Mouse (Mus musculus) gastrocnemius, adult 2 months (tissue): Measurements from ENCODE around the gene Dock10. TPM values are rescaled to one million over a fixed set of nuclear protein-coding genes. Genes with fewer than 3 reads are reported as not detected.
"Not testable (repeated sequence)": the region's sequence is repeated elsewhere in the genome, so short reads cannot be mapped to it uniquely, and the experiment has no call there.

Experiments used
- DNase-seq: peaks from one replicate; pipeline ENCODE4 v3.0.0; 2022
- H3K27ac ChIP-seq: fragments of 200-600 bp; 2 replicates; pipeline ENCODE4 v1.8.1; 2022; ENCODE audit warnings: mild to moderate bottlenecking
- H3K4me3 ChIP-seq: fragments of 200-600 bp; 2 replicates; pipeline ENCODE4 v1.8.1; 2022; ENCODE audit warnings: mild to moderate bottlenecking, moderate library complexity
- CTCF ChIP-seq: fragments of 200-600 bp; IDR thresholded peaks from 2 replicates; pipeline ENCODE4 v1.8.1; 2022; ENCODE audit warnings: antibody characterized with exemption, mild to moderate bottlenecking, moderate library complexity
- intact Hi-C: fragments of 180-260 bp; cut with DNase I; formaldehyde crosslinking; loops from one replicate; pipeline ENCODE4 v1.15.1; 2025
- total RNA-seq, 2 experiments: library from RNA; stranded (reverse); gene quantifications; 2 replicates each; pipeline ENCODE4 v1.2.3; 2021

Gene Dock10
- total RNA-seq, 2 experiments from 2014 or later = 2.6 to 3.0 TPM

DNA sequence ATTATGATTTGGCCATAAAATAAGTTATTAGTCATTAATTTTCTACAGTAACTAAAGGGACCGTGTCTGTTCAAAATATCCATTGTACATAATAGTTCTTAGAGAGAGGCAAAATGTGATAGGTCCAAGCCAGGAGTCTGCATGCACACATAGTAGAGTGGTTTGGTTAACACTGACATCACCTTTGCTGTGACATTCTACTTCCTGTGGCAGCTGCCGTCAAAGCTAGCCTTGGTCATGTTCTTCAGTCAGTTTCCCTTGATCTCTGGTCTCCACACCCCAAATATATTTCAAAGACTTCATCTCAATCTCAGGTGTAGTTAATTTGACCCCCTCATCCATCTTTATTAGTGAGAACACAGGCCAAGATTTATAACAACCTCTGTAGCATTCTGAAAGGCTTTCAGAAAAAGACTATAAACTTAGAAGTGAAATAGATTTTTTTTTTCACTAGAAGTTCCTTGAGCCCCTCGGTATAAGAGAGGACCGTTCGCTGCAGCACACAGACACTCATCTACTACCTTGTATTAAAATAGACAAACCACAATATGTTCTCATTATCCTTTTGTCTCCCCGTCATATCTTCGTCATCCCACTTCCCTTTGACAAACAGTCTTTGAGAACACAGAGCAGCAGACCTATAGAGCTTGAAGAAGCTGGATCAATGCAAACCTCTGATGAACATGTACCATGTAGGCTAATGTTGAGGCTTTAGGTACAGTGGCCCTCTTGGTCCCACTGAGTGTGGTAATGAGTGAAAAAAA is 2.8 kb downstream of the Dock10 start:
- Histone ChIP-seq H3K27ac (no peak overlapping the region), H3K4me3 (no peak overlapping the region)
- TF ChIP-seq CTCF = no peak
- no peak for DNase-seq
- intact Hi-C loops = no loop called here

DNA sequence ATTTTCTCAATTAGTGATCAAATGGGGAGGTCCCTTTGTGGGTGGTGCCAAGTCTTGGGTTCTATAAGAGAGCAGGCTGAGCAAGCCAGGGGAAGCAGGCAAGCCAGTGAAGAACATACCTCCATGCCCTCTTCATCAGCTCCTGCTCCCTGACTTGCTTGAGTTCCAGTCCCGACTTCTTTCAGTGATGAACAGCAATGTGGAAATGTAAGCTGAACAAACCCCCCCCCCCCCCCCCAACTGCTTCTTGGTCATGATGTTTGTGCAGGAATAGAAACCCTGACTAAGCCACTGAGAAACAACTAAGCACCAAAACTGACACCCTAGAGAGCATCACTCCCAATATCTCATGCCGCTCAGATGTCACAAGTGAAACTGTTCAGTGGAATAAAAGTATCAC is 9.2 kb downstream of the Dock10 start:
- intact Hi-C loops, H3K27ac ChIP-seq, H3K4me3 ChIP-seq: not testable (repeated sequence)

DNA sequence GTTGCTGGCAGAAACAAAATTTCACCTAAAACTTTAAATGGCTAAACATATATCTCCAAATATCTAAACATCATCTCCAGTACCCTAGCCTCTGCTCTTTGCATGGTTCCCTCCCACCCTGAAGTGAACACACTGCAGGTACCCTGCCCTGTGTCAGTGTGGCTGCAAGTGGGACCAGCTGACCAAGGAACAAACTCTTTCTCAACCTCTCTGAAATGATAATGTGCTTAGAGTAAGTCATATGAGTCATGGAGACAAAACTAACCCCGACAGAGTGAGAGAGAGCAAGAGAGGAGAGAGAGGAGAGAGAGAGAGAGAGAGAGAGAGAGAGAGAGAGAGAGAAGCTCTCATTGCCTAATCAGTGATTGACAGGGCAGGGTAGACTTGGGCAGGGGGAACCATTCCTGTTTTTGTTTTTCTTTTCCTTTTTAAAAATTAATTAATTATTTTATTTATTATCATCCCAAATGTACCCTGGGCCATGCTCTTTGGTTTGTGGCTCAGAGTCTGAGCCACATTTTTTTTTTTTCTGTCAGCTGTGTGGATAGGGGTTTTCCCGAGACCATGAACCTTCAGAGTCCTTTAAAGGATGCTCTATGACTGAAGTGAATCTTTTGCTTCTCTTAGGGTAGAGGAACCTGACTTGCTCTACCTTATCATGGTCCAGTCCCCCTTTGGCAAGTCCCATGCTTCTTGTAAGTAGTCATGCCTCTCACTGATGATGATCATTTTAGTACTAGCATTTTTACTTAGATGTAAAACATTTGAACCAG is 11.4 kb downstream of the Dock10 start:
- TF ChIP-seq CTCF = no peak
- intact Hi-C loops = no loop called here
- Histone ChIP-seq H3K4me3 (no peak overlapping the region), H3K27ac (no peak overlapping the region)
- no peak for DNase-seq

More for the DNA sequence above, 9.2 kb downstream of the Dock10 start:
- DNase-seq = not testable (repeated sequence)

DNA sequence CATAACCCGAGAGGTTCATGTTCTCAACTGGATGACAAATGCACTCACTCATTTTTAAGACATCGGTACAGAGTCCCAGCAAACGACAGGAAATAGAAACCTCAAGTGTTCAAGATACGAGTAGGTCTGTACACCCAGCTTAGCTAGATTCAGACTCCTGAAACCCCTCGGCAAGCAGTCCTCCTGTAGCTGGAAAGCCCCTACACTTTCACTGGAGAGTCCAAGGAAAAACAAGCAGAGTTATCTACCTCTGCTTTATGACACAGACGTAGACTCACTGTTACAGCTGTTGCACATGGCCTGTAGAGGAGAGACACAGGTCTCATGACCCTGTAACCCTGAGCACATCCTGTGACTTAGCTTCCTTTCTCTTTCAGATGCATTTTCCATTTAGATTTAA is 12.1 kb downstream of the Dock10 start:
- Histone ChIP-seq H3K4me3 (no peak overlapping the region), H3K27ac (no peak overlapping the region)
- DNase-seq = no peak
- TF ChIP-seq CTCF = no peak
- intact Hi-C loops = no loop called here

DNA sequence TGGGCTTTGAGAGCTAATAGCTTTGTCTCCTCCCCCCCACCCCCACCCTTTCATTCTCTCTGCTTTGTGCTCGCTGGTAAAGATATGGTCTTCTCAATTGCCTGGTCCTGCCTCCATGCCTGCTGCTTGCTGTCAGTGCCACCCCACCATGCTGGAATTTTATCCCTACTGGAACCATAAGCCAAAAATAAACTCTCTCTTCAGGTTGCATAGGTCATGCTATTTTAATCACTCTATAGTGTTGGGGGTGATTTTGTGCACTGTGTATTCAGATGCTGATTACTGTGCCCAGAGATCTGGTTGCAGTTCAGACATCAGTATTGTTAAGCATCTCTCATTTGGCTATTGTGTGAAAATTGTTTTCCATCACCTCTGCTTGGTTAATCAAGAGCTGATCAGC is 18.9 kb downstream of the Dock10 start:
- no peak for TF ChIP-seq CTCF
- intact Hi-C loops = no loop called here
- no peak for DNase-seq
- Histone ChIP-seq H3K4me3 (no peak overlapping the region), H3K27ac (no peak overlapping the region)

DNA sequence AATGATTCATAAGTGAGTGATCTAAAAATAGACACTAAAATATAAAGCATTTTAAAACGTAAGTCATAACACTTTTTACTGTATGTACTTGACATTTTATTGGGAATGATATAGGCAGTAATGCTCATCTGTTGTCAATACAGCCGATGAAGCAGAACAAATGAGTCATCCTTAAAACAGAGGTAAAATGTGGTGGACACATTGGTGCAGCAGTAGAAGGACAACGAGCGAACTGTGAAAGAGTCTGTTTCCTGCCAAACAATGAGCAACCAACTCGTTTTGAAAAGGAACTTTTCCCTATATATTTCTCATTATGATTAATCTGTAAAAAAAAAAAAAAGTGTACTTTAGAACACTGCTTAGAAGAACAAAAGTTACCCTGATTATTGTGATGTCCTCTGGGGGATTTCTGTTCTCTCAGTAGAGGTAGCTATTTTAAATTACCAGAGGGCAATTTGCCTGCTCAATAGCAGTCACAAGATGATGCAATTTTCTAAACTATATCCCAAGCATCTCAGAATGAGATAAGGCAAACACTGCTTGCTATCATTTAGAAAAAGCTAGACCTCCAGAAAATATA is 20.4 kb downstream of the Dock10 start:
- Histone ChIP-seq H3K4me3 (no peak overlapping the region), H3K27ac (no peak overlapping the region)
- intact Hi-C loops = no loop called here
- DNase-seq = no peak
- no peak for TF ChIP-seq CTCF

DNA sequence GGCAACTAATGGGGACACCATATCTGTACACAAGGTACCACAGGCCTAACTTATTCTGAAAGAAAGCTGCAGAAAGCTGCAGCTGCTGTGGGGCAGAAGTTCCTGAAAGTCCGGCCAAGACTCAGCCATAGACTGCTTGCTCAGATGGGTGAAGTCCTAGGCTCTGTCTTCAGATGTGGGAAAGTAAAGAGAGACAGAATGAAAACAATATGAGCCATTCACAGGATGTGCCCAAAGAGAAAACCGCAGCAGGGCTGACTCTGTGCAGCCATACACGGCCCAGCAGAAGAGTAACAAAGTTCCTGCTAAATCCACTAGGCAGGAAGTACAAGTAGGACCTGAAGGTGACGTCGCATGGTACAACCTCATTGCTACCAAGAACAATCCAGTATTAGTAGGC is 27.7 kb downstream of the Dock10 start:
- no peak for DNase-seq
- Histone ChIP-seq H3K4me3 (no peak overlapping the region), H3K27ac (no peak overlapping the region)
- intact Hi-C loops = no loop called here
- no peak for TF ChIP-seq CTCF

DNA sequence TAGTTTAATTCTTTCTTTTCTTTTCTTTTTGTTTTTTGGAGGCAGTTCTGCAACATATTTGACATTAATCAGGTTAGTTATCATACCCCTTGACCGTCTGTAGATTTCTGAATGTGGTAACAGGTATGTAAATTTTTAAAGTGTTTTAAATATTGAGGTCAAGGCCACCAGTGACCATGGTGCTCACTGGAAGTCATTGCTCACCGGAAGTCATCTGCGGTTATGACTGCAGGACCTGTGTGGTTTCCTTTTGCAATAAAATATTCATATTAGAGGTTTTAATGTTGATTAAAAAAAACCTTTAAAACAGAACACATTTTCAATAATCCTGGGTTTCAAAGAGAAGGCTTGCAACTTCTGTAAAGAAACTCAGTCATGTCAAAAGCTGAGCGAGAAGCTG is 28.2 kb downstream of the Dock10 start:
- DNase-seq = no peak
- Histone ChIP-seq H3K27ac (no peak overlapping the region), H3K4me3 (no peak overlapping the region)
- intact Hi-C loops = no loop called here
- TF ChIP-seq CTCF = no peak

DNA sequence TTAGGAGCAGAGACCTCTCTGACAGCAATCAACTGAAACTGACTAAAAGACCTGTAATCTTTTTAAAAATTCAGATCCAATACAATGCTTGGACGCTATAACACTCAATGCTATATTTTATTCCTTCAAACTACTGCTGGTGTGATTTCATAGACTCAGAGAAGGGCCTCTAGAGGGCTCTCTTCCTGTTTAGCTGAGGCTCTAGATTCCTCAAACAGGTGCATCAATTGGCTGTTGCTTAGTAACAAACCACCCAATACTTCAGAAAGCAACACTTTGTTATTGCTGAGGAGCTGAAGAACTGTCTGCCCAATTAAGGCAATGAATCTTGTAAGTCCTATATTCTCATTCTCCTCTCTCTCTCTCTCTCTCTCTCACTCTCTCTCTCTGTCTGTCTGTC is 30.1 kb downstream of the Dock10 start:
- Histone ChIP-seq H3K27ac (no peak overlapping the region), H3K4me3 (no peak overlapping the region)
- peak; percentile 10; the same call in 1 of the 2 replicates for TF ChIP-seq CTCF
- no peak for DNase-seq
- intact Hi-C loops = no loop called here

DNA sequence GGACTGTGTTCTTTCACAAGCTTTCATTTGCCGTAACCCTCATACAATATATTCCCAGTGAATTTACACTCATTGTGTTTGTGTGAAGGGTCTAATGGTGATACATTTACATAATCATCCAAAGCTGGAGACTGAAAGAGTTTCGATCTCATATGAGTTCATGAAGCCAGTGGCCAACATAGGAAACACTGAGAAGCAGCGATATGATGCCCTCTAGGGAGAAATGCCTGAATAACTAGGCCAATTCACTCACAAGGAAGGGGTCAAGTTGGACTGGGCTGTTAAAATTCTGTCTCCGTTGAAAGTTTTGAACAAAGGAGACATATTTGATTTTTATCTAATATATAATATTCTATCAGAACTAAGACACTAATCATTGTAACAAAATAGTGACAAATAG is 30.9 kb downstream of the Dock10 start:
- Histone ChIP-seq H3K27ac (no peak overlapping the region), H3K4me3 (no peak overlapping the region)
- intact Hi-C loops = no loop called here
- TF ChIP-seq CTCF = no peak
- no peak for DNase-seq

DNA sequence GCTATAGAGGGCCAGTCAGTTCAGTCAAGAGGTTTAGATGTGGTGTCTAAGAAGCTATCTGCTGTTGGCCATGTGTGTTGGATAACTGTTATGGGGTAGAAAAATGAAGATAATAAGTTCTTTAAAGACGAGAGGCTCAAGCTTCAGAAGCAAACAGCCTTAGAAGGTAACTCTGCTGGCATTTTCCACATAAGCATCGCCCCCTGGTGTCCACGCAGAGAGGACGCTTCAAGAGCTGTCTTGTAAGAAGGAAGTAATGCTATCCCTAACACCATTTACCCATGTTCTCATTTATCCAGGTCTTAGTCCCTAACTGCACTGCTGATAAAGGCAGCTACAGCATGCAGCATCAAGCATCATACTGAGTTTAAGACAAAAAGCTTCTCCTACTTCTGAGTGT is 35.7 kb downstream of the Dock10 start:
- H3K4me3 ChIP-seq = no peak overlapping the region
- peak; percentile 70 for DNase-seq
- 0 out of 2 replicates have a peak overlapping the region, but pooled peaks have one; percentile 40 for H3K27ac ChIP-seq
- peak; percentile 69 for TF ChIP-seq CTCF
- intact Hi-C loops = no loop called here

DNA sequence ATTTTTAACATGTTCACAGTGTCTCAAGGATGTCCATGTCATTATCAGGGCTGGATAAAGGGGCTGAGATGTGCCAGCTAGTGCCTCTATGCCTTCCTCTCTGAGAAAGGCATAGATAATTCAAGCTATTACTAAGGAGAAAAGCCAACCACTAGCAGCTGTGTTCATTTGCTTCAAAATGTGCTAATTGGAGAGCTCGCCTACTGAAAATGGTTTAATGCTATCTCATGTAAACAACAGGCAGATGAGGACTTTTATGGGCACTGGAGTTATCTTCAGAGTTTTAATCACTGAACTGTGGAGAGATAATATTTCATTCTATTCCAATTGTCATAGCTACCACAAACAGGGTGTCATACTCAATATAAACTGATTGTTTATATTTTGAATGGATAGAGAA is 36.3 kb downstream of the Dock10 start:
- intact Hi-C loops = no loop called here
- Histone ChIP-seq H3K4me3 (no peak overlapping the region), H3K27ac (no peak overlapping the region)
- TF ChIP-seq CTCF = no peak
- no peak for DNase-seq

DNA sequence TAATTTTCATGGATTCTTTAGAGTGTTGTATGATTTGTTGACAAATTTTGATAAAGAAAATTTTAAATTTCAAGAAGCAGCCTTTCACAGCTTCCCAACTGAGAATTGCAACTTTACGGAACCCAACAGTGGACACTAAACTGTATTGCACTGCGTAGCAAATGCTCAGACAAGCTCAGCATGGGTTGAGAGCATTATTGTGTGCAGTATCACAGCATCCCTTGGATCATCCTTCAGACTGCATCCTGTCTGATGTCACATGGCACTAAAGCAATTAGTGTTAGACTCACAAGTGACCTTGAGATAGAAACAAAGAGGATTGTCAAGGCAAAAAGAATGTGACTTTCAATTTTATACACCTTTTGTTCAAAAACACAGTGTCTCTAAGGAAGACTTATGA is 37.1 kb downstream of the Dock10 start:
- Histone ChIP-seq H3K27ac (no peak overlapping the region), H3K4me3 (no peak overlapping the region)
- TF ChIP-seq CTCF = no peak
- intact Hi-C loops = no loop called here
- no peak for DNase-seq

DNA sequence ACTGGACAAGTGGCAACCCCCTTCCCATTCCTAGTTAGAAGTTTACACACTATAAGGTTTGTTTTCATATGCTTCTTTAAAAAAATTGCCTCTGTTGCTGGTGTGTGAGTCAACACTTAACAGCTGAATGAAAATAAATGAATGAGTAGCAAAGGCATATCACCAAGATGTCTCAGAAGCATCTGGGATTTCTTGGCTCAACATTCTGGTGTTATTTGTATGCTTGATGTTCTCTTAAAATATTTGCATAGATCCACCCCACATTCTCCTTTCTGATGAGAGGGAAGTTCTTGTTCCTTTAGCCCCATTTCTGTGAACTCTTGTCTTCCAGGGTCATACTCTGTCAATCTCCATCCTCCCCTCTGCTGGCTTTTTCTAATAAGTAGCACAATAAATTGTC is 38.2 kb downstream of the Dock10 start:
- no peak overlapping the region for H3K27ac ChIP-seq
- intact Hi-C loops = no loop called here
- no peak for TF ChIP-seq CTCF
- DNase-seq = no peak
- no peak overlapping the region for H3K4me3 ChIP-seq
